Mouse (Mus musculus): ENCODE data around the gene Kera. TPM values are rescaled to one million over a fixed set of nuclear protein-coding genes. Genes with fewer than 3 reads are reported as not detected.

The Kera gene
- total RNA-seq (2021), result not detected

- DNase-seq, result no peak
- intact Hi-C loops (cut with DNase I), result no loop called here
Observed at GRCm38 (mm10) chr10:97606579-97606978, at the start of gene Kera. TSS of gene Kera (plus strand) at chr10:97606879.

DNA sequence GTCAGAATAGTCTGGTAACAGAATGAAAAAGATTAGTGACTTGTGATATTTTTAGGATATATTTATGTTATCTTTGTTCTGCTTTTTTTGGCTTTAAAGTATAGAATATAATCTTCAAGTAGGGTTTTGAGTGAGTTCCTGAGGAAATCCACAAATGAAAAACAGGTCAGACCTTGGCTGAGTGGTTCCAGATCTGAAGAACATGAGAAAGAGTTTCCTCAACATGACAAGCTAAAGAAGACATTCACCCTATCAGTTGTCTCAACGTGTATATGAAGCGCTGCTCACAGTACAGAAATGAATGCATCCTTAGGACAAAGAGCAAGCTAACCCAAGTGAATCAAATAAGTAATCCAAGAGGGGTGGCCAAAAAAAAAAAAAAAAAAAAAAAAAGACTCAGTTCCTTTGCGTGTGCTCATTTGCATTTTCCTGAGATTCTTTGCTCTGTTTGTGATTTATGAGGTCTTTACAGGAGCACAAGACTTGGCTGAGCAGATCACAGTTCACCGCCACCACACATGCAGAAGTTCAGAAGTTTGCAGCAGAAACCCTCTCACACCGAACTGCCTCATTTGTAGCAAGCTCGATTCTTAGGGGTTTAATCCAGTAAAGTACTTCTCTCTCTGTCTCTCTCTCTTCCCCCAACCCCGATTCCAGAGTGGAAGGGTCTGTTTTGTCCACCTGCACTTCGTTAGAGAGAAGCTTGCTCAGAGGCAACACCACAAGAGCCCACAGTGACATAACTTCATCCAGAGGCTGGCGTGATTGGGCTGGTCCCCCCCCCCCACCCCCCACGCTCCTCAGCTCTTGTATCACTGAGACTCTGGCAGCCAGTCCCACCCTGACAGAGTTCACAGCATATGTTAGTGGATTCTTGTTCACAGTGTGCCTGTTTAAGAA lies 41.5 kb upstream of the Kera start, which contains the start of gene Lum:
TSS of gene Lum (plus strand) at position 172 of the 900 bp plus-strand sequence.
- DNase-seq, result peak; percentile 31 to 44
- intact Hi-C loops (cut with DNase I), result loop anchor here (5.0 kb wide), 3 partner anchors 83 to 188 kb away; no protein-coding TSS in a partner anchor

DNA sequence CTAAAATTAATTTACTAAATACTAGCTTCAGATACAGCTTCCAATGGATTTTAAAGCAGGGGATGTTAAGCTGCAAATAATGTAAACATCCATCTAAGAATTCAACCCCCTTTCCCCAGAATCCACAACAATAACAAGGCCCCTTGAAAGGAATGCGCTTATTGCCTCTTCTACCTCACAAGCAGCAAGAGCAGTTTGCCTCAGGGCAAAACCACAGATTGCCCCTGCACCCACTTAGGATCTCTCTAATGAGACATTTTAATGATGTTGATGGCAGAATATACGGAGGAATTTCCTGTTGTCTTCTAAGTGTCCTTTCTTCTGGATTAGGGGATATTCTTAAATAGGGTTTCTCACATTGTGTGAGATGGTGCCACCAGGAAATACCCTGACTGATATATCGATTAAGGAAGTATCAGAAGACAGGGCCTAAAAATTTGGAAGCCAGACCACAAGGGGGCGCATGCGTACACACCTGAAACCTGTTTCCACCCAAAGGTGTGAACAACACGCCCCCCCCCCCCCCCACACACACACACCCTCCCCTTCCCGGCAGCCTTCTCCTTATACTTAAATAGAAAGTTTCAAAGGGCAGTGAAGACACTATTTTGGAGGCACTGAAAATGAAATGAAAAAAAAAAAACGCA lies 39.1 kb upstream of the Kera start:
- intact Hi-C loops (cut with DNase I), result loop anchor here (5.0 kb wide), 3 partner anchors 85 to 190 kb away; no protein-coding TSS in a partner anchor
- no peak for DNase-seq

- peak; percentile 40 to 49 for DNase-seq
- intact Hi-C loops (cut with DNase I), result no loop called here
Observed at GRCm38 (mm10) chr10:97582543-97583231, 24.0 kb upstream of the Kera start.

DNA sequence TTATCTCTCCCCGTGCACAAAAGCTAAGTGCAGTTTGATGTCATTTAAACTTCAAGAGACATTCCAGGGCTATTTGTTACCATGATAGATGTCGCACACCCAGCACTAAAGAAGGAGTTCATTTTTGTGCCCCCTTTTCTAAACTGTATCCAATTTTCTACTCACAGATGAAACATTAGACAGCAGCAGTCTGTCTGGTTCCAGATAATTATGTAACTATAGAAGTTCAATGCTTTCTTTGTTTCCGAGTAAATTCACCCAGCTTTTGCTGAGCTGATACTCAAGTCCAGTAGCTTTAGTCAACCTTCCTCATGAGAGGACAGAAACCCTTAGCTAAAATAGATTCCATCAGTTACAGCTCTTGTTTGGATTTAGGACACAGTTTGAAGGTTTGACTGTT lies 22.5 kb upstream of the Kera start:
- intact Hi-C loops (cut with DNase I), result no loop called here
- DNase-seq, result no peak

DNA sequence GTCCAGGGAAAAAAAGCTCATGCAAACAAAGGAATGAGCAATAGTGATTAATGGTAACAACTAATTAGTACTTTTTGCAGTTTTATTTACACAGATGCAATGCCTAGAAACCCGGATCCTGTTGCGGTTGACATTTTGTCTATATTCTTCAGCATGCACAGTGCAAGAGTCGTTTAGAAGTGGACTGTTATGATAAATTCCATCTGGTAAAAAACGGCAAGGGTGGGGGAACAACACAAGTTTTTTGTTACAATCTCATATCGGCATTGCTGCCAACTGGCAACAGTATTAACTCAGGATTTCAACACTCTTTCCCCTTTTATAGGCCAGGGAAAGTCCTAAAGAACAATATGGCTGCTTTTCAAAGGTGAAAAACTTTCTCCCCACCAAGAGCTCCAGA lies 19.5 kb upstream of the Kera start:
- DNase-seq, result peak; percentile 70 to 72
- intact Hi-C loops (cut with DNase I), result no loop called here

DNA sequence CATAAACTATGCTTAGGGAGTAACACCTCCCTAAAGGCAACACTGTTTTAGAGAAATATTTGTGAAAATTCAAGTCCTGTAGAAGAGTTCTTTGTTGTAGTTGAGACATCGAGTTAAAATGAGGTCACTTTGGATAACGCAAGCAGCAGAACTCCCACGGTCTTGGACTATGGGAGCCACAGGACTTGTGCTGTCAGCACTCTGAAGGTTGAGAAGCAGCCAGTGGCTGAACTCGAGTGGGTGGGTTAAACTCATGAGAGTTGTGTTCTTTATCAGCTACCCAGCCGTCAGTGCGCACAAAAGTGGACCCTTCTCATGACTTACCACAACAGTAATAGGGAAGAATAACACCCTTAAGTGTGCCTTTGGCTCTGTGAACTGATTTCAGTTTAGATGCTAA lies 17.1 kb upstream of the Kera start:
- intact Hi-C loops (cut with DNase I), result no loop called here
- DNase-seq, result peak; percentile 67 to 75

DNA sequence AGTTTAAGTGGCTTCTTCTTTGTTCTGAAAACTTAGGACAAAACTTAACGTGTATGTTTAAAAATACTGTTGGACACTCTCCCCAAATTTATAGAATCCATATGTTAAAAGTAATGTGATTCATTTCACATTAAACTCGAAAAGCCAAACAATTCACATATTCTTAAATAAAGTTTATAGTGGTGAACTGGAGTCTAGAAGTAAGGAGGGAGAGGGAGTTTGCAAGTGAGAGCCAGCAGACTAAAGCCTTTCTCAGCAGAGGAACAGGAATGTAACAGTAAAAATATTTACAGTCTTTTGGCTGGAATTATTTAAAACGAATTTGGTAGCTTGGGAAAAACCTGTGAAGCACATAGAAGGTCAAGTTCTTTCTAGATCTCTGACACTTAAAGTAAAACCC lies 15.6 kb upstream of the Kera start:
- intact Hi-C loops (cut with DNase I), result no loop called here
- DNase-seq, result no peak

- intact Hi-C loops (cut with DNase I), result no loop called here
- no peak for DNase-seq
Observed at GRCm38 (mm10) chr10:97591685-97592084, 15.0 kb upstream of the Kera start.

DNA sequence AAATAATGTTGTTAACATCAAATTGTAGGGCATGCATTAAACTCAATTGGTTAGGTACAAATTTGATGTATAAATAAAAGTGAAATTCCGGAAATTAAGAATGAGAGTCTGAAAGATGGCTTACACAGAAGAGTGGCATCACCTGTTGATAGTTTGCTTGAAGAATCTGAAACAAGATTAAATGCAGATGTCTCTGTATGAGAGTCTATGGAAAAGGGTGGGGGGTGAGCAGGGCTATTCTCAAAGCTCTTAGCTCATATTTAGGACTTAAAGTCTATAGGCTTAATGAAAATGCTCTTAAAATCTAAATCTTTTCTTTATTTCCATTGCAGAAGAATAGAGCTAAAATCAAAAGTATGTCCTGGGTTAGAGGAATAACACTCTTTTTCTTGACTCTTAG lies 11.0 kb upstream of the Kera start:
- DNase-seq, result no peak
- intact Hi-C loops (cut with DNase I), result no loop called here

DNA sequence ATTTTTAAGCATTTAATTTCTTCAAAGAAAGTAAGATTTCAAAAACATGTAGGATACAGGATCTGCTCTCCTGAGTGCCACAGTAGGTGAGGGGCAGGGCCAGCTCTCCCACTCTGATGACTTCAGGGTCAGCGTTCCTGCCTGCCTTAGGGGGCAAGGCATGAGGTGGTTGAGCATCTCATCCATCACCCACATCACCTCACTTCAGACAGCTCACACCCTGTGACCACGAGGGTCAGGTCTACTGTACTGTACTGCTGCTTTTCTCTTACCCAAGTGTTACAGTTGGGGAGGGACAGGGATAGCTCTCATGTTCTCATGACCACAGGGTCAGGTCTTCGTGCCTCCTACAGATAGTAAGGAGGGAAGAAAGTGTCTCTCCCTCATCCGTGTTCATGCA lies 4.9 kb upstream of the Kera start:
- no peak for DNase-seq
- intact Hi-C loops (cut with DNase I), result no loop called here

GRCm38 (mm10) chr10:97603256-97603655 lies 3.4 kb upstream of the Kera start:
- DNase-seq, result no peak
- intact Hi-C loops (cut with DNase I), result no loop called here

GRCm38 (mm10) chr10:97622328-97622727 lies 15.6 kb downstream of the Kera start:
- no peak for DNase-seq
- intact Hi-C loops (cut with DNase I), result no loop called here

- no peak for DNase-seq
- intact Hi-C loops (cut with DNase I), result no loop called here
Observed at GRCm38 (mm10) chr10:97624381-97624780, 17.7 kb downstream of the Kera start.

GRCm38 (mm10) chr10:97625116-97625515 lies 18.4 kb downstream of the Kera start:
- no peak for DNase-seq
- intact Hi-C loops (cut with DNase I), result no loop called here

DNA sequence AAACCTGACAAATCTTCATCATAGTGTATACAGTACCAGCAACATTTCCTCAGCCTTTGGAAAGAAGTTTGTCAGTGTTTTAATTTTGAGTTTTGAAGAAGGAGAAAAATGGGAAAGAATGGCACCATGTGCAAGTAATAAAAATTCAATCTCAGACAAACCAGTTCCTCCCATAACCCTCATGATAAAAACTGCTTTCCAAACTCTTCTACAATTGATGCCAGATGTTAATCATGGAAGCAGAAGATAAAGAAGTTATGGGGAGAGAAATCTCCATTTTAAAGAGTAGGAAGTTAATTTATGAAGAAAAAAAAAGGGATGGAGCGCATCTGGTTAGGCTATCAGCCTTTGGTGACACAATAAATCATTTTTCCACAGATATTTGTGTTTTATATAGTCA lies 19.9 kb downstream of the Kera start:
- intact Hi-C loops (cut with DNase I), result no loop called here
- DNase-seq, result no peak

DNA sequence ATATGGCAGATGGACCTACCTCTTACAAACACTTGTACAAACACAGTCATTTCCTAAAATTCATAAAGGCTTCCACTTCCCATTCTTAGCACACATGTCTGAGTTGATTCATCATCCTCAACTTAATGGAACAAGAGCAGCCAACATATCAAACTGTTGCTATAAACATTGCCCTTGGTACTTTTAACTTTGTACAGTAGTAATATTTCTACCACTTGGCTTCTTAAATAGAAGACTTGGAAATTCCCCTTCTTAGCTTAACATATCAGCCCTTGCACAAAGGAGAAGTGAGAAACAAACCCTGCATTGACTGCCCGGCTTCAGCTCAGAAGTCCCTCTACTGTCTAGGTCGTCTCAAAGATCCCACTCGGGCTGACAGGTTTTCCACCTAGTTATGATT lies 24.4 kb downstream of the Kera start:
- intact Hi-C loops (cut with DNase I), result no loop called here
- DNase-seq, result no peak

GRCm38 (mm10) chr10:97641926-97642325 lies 35.2 kb downstream of the Kera start:
- no peak for DNase-seq
- intact Hi-C loops (cut with DNase I), result no loop called here

- intact Hi-C loops (cut with DNase I), result no loop called here
- DNase-seq, result no peak
Observed at GRCm38 (mm10) chr10:97643768-97644167, 37.1 kb downstream of the Kera start, which contains the start of gene Epyc. TSS of gene Epyc (plus strand) at chr10:97644068.

DNA sequence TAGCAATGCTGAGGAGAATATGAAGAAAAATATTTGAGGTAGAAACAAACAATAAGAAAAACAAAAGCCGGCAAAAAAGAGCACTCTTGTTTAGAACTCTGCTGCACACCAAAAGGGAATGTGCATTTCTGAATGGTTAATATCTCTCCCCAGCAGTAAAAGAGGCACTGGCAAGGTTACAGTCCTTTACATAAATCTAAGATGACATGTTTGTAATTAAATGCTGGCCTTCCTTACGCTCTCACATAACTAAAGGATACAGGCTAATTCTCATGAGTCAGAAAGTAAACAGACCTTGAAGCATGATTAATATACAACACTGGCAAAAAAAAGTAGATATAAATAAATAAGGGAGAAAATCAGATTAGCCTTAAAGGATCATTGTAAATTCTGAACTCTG lies 43.7 kb downstream of the Kera start:
- DNase-seq, result no peak
- intact Hi-C loops (cut with DNase I), result no loop called here

GRCm38 (mm10) chr10:97659489-97659888 lies 52.8 kb downstream of the Kera start:
- intact Hi-C loops (cut with DNase I), result no loop called here
- no peak for DNase-seq

Data from heart, postnatal 10 days (tissue).